Mouse (Mus musculus) heart, postnatal 4 days (tissue): ENCODE measurements around the gene Rab44. TPM values are rescaled to one million over a fixed set of nuclear protein-coding genes. Genes with fewer than 3 reads are reported as not detected.

ENCODE experiments used
- DNase-seq: peaks from one replicate; pipeline ENCODE4 v3.0.0; 2021
- total RNA-seq, 2 experiments: library from RNA; stranded (reverse); gene quantifications; 2 replicates each; pipeline ENCODE4 v1.2.3; 2021

Rab44 gene
- total RNA-seq, 2 experiments from 2014 or later: 0.47 to 0.57 TPM

DNA sequence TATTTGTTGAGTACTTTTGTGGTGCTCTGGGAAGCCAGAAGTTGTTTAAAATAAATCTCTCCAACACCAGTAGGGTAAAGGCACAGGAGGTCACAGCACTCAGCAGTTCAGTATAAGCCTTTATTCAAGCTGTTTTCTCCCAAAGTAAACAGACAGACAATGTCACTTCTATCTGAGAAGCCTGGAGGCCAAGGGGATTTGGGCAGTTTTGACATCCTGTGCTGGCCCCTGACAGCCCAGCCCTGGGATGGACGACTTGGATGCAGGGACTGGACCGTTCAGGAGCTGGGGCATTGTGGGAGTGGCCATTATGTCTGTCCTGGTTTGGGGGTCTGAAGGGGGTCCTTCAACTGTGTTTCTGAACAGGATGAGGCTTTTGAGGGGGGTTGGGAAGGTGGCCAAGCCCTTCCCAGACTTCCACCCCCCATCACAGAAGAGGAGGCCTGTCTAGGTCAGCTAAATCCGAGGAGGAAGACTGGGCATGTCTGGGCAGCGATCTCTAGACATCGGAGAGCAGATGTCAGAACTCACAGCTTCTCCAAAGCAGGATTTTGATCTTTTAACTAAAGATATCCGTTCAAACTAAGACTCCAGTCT lies 22.5 kb upstream of the Rab44 start:
- DNase-seq: peak; percentile 5

DNA sequence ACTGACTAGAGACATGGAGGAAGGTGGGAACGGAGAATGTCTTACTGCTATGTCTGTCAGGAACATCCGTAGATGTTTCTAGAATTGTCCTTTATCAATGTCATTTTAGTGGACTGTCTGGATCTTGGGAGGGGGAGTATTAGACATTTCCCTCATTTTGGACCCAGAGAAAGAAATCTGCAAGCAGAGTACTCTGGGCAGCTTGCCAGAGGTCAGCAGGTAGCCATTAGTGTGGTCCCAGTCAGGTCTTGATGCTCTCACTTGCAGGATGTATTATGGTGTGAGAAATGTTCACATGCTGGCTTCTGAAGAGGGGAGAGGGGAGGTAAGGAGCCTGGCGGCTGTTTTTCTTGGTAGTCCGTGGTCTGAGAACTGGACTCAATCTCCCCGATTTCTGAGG lies 21.4 kb upstream of the Rab44 start:
- DNase-seq: no peak

DNA sequence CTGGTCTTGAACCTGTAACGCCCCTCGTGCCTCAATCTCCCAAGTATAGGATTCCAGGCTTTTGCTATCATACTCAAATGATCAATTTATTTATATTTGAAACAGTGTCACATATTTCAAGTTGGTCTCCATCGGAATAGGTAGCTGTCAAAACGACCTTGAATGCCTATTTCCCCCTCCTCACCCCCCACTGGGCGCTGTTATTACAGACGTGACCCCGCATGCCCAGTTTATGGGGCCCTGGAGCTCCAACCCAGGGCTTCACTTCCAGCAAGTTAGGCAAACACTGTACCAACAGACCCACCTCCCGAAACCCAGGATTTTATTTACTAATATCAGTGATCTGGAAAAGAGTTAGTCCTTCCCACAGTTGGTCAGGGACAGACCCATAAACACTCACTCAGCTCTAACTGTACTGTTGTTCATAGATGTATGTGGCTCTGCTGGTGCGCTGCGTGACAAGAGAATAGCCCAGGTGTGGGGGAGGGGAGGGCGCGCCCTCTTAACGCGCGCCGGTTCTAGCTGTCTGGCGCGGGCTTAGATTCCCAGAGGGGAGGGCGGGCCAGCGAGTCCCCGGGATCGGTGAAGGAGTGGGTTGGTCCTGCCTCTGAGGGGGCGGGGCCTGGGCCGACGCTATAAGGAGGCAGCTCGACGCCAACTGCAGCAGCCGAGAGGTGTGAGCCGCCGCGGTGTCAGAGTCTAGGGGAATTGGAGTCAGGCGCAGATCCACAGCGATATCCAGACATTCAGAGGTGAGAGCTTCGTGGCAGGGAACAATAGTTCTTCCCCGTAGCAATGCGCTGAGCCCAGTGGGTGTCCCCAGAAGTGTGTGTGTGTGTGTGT lies 20.6 kb upstream of the Rab44 start:
- peak; percentile 93 for DNase-seq

DNA sequence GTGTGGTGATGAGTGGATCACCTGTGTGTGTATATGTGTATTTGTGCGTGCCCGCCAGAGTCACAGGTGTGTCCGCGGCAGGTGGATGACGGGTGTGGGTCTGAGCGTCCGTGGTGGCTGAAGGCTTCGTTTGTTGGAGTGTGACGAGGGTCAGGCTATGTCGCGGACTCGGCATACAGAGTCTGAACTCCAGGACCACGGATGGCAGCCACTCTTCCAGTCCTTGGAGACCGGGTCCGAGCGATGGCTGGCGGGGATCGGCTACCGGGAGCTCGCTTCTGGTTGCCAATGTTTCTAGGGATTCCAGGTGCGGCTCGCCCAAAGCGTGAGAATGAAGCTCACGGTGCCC lies 20.0 kb upstream of the Rab44 start:
- DNase-seq: no peak

DNA sequence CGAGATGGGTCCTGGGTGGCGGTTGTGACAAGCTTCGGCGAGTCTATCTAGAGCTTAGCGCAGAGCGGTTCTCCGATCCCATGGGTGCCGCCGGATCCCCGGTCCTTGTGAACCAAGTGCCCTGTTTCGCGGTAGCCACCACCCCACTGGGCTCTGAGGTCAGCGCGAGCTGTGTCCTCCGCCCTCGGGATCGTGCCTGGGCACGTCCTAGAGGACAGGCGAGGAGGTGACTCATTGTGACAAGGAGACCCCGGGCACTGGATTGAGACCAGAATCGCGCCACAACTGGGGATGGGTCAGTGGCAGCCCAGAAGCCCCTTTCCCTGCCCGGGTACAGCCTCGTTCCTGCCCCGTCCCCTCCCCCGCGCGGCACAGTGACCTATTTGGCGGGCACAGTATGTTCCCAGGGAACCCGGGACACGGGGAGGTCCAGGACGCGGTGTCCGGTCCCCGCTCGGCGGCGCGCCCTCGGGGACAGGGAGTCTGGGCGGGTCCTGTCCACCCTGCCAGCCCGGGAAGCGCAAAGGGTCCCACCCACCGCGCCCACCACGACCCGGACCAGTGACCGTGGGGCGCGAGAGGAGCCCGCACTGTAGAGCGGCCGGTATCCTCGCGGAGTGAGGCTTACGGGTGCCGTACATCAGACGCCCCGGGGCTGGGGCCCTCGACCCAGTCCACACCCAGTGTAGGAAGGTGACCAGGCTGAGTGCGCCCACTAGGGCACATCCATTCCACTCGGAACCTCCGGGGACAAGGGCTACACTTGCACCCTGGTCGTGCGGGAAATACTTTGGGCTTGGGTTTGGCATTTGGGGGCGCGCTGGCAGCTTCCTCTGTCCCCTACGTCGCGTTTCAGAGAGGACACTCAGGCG lies 19.4 kb upstream of the Rab44 start:
- DNase-seq: peak; percentile 85

DNA sequence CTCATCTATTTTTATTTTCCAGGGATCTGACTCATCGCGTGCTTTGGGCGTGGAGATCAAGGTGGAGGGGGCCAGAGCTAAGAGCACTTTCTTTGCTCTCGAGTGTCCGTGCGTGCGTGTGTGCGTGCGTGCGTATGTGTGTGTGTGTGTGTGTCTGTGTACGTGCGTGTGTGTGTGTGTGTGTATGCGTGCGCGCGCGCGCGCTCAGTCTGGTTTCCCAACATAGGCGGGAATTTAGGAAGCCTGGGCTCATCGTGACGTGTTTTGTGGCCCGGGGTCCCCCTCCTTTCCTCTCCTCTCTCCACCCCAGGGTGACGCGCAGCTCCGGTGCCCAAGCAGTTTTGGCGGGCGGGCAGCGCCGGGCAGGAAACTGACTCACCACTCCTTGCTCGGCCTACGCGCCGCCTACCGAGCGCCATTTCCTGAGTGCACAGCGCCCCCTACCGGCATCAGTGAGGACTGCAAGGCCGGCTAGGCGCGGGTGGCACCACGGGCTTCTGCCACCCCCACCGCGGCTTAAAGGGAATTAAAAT lies 18.7 kb upstream of the Rab44 start:
- peak; percentile 98 for DNase-seq

DNA sequence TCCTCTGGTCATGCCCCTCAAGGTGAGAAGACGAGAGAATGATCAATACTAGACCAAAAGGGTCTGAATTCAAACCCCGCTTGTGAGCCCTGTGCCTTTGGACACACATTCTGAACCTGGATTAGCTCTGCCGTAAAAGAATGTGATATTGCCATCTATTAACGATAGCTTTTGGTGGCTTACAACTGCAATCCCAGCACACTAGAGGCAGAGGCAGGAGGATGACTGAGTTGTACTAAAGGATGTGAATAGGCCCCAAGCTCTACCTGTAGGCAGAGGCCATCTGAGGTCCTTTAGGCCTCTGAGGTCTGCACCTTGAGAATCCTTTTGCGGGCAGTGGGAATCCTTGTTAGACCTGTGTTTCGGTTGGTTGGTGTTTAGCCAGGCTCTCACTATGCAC lies 17.7 kb upstream of the Rab44 start:
- peak; percentile 4 for DNase-seq

DNA sequence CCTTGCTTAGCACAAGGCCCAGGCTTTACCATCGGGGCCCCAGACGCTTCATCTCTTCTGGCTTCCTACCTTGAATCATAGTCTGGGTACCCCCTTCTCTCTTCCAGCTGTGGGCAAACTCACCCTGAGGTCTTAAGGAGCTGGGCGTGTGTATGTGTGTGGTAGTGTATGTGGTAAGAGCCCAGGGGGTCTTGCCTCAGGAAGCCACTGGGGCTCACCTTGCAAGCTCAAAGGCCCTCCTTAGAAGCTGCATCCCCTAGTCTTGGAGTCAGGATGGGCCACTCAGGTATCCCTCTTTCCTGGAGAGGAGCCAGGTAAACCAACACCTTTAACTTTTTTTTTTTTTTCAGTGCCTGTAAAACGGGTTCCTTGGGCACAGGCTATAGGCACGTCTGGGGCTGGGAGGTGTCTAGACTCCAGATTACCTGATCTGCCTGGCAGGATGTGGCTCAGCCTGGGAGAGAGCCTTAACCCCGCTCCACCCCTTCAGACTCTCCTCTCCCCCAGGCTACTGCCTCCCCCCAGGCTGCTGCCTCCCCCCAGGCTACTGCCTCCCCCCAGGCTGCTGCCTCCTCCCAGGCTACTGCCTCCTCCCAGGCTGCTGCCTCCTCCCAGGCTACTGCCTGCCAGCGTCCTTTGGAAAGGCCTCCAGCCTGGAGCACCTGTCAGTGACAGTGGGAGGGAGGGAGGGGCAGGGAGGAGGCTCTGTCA lies 16.9 kb upstream of the Rab44 start:
- DNase-seq: no peak

DNA sequence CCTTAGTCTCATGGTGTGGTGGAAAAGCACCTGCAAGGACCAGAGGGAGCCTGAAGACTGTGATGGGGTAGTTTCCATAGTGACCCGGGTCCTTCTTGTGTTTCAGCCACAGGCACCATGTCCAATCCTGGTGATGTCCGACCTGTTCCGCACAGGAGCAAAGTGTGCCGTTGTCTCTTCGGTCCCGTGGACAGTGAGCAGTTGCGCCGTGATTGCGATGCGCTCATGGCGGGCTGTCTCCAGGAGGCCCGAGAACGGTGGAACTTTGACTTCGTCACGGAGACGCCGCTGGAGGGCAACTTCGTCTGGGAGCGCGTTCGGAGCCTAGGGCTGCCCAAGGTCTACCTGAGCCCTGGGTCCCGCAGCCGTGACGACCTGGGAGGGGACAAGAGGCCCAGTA lies 15.7 kb upstream of the Rab44 start:
- no peak for DNase-seq

DNA sequence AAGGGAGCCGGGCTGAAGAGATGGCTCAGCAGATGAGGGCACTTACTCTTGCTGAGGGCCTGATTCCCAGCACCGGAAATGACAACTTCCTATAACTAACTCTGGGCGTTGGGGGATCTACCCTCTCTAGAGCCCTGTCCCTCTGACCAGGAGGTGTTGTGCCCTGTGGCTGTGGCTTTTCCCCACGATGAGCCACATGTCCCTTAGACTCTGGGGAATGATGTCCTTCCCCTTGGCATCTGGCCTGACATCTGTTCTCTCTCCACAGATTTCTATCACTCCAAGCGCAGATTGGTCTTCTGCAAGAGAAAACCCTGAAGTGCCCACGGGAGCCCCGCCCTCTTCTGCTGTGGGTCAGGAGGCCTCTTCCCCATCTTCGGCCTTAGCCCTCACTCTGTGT lies 14.9 kb upstream of the Rab44 start:
- no peak for DNase-seq

DNA sequence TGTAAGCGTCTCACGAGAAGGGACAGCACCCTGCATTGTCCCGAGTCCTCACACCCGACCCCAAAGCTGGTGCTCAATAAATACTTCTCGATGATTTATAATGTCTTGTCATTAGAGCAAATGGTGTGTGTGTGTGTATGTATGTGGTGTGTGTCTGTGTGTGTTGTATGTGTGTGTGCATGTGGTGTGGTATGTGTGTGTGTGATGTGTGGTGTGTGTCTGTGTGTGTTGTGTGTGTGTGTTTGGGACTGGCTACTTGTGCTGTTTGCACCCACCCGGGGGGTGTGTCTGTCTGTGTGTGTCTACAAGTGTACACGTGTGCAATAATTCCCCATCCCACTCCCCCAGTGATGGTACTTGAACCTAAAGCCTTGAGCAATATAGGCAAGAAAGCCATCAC lies 13.3 kb upstream of the Rab44 start:
- peak; percentile 1 for DNase-seq

DNA sequence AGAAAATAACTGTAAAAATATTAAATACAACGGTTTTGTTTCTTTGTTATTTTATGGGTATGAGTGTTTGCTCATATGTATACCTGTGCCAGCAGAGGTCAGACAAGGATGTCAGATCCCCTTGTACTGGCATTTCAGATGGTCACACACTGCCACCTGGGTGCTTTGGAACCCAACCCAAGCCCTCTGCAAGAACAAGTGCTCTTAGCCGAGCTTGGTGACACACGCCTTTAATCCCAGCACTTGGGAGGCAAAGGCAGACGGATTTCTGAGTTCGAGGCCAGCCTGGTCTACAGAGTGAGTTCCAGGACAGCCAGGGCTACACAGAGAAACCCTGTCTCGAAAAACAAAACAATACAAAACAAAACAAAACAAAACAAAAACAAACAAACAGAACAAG lies 3.6 kb upstream of the Rab44 start:
- DNase-seq: peak; percentile 2

DNA sequence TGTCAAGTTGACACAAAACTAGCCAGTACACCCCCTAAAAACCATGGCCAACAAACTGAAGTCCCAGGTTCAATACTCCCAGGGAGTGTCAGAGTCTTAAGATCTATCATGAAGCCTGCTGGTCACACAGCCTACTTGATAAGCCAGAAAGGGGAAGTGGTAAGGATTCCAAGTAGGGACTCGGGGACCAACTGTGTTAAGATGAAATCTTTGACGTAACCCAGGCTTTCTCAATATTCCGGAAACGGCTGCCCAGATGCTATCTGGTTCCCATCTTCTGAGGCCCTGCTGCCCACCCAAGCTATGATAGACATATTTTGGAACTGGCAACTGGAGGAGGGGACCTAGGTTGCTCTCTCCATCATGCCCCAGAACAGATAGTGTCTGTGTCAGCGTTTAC lies 2.6 kb upstream of the Rab44 start:
- DNase-seq: peak; percentile 3

DNA sequence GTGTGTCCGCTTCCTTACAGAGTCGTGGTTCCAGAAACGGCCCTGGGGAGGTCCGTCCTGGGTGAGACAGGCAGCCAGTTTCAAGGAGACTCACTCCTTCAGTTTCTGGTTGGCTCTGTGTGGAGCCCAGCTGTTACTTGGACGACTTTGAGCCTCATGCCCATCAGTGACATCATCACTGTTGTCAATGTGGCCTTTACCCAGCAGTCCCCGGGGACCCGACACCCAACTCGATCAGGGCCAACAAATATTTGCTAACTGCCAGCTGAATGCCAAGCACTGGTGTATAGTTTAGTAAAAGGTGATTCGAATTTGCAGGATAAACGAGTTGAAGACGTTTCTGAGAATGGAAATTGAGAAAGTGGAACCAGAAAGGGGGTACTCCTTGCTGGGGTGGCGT lies 2.1 kb downstream of the Rab44 start:
- no peak for DNase-seq

DNA sequence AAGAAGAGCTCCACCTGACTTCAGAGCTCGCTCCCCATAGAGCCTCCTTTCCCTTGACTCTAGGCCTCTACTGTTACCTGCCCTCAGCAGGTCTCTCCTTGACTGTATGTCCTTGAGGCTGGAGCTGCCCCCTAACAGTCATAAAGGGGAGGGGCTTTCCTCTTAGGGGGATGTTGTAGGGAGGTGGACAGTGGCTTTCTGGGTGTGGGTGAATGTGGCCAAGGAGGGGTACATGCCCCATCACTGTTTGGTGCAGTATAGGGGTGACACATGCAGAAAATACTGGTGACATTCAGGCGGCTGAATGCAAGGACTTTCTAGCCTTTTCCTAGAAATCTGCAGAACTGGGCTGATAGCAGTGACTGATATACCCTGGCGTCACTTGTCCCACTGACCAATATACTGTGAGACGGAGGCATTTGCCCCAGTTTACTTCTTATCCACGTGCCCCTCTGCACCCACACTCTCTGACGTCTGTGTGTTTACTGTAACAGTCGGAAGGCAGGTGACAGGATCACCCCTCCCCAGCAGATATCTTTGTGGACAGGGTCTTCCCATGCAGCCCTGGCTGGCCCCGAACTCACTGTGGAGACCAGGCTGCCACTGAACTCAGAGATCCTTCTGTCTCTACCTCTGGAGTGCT lies 3.2 kb downstream of the Rab44 start:
- no peak for DNase-seq

DNA sequence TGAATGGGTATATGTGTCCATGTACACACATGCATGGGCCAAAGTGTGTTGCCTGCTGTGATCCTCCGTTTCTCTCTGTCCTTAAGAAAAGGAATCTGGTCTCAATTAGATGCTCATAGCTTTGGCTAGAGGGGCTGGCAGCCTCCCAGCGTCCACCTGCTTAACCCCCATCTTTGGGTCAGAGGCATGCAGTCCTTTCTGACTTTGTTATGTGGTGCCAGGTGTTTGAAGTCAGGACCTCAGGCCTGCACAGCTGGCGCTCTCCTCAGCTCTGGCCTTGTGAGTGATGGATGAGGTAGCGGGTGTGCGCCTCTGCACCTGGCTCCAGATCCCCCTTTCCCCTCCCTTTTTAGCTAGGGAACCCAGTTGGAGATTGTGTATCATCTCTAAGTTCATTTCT lies 4.1 kb downstream of the Rab44 start:
- no peak for DNase-seq

DNA sequence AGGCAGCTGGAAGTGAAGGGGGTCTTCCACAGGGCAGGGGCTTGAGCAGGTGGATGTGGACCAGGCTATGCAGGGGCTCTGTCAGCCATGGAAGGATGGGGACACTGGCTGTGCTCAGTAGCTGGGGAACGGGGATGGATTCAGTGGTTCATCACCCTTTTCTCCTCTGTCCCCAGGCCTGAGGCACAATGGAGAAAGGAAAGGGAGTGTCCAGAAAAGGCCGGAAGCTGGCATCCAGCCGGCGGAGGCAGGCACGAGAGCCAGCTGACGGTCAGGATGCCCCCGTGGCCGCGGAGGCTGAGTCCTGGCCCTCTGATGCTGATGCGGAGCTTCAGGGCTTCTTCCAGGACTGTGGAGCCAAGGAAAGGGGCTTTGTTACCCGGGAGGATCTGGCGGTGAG lies 6.7 kb downstream of the Rab44 start:
- DNase-seq: peak; percentile 25

DNA sequence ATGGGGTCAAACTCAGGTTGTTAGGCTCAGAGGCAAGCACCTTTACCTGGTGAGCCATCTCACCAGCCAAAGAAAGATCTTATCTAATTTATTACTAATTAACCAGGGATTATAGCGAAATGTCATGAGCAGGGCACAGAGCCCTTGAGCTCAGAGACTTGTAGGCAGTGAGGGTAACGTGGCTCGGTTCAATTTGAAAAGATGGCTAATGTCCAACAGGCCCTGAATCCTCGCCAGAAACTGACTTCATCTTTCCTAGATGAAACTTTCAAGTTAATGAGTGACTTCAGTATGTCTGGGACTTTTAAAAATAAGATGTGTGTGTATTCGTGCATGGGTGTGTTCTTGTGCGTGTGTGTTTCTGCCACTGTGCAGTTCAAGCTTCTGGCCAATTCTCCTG lies 8.9 kb downstream of the Rab44 start:
- DNase-seq: peak; percentile 70

DNA sequence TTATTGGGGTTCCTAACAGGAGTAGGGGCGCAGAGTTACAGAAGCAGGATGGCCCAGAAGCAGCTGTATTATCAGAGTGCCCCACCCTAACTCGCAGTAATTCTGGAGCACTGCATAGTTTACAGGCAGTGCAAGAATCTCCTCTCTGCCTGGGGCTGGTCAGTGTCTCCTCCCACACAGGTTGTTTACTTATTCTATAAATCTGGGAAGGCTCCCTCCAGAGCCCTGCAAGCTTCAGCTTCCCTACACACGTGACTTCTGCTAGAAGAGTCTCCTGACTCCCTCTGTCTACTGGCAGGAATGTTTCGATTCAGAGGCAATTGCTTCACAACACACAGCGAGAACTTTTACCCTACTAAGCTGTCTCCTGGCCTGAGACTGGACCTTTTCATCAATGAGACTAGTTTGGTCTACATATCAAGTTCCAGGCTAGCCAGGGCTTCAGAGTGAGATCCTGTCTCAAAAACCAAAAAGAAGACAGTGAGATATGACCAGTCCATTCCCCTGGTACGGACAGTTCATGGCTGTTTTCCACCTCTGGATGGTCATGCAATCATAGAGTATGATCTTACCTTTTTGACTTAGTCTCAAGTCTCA lies 9.7 kb downstream of the Rab44 start:
- peak; percentile 2 for DNase-seq

DNA sequence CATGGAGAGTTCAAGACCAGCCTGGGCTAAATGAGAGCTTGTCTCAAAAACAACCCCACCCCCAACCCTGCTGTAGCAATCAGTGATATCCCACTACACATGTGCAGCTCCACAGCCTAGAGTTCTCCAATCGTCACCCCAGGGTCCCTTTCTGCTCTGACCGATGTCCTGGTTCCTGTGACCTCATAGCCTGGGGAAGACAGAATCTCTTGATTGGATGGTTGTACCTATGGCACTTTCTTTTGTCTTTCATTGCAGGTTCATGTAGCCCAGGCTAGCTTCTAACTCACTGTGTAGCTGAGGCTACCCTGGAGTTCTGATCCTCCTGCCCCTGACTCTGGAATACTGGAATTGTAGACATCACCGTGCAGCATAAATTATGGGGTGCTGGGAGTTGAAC lies 12.6 kb downstream of the Rab44 start:
- DNase-seq: peak; percentile 1

DNA sequence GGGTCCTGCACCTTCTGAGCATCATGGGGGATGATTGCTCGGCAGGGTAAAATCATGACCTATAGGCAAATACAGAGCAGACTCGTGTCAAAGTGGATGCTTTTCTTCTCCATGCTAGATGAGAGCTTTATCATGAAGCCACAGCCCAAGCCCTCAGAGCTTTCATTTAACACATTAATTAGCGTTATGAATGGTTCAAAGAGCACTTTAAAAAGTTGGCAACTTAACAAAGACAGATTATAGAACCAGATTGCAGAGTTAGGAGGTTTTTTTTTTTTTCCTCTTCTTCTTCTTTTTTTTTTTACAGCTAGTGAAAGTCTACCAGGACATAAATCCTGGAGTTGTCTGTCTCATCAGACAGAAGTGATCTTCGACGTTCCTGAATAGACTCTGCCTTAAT lies 15.4 kb downstream of the Rab44 start:
- no peak for DNase-seq

DNA sequence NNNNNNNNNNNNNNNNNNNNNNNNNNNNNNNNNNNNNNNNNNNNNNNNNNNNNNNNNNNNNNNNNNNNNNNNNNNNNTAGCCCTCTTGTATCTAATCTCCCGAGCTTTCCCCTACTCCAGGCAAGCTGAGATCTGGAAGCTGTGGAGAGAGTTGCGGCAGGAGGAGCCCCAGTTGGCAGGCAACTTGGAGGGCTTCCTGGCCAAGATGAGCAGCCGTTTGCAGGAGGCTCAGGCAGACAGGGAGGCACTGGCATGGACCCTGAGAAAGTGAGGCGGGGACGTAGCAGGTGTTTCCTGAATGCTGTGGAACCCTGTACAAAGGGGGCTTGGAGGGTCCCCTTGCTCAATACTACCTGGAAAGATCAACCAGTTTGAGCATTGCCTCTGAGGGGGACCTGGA lies 21.1 kb downstream of the Rab44 start:
- no peak for DNase-seq
